Mouse (Mus musculus): Measurements from ENCODE around the gene Zfp687.

The Zfp687 gene

DNA sequence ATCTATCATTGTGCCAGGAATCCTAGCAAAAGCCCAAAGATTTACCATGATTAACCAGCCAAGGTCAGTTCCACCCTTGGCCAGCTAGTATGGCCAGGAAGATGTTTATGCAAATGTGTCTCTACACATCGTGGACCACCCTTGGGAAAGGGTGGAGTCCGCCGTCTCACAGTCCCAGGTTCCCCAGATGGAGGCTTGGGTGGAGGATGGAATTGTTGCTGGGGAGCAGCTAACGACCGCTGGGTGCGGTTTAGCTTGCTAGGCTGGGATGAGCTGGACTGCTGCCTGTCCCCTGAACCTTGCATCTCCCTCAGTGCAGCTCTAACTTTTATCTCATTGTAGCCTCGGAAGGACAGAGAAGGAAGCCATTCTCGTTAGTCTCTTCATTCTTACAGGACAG lies 55.4 kb downstream of the Zfp687 start:
- no peak for DNase-seq

DNA sequence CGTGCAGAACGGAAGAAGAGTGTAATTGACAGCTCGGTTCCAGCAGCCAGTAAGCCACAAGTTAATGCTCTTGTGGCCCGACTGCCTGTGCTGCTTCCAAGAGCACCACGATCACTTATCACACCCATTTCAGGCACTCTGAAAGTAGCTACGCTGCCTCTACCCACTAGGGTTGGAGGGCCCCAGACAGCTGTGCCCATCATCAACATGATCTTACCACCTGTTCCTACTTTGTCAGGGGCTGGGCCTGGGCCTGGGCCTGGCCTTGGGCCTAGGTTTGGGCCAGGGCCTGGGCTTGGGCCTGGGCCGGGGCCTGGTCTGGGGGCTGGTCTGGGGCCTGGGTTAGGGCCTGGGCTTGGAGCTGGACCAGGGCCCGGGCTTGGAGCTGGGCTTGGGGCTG lies 57.0 kb downstream of the Zfp687 start:
- no peak for DNase-seq
